Mouse (Mus musculus) forebrain, embryonic 16.5 days (tissue): ENCODE data around the gene Camk2n2. TPM values are rescaled to one million over a fixed set of nuclear protein-coding genes. Genes with fewer than 3 reads are reported as not detected.
A peak's percentile ranks its signal among the peaks of the same experiment; 100 is the strongest.
"Not testable (repeated sequence)": the region's sequence is repeated elsewhere in the genome, so short reads cannot be mapped to it uniquely, and the experiment has no call there.

Experiments used
- ATAC-seq: fragments of 200-750 bp; cut with Nextera tagmentation; 2 replicates; pipeline ENCODE4 v1.8.0; 2017; ENCODE audit warnings: mild to moderate bottlenecking, moderate library complexity
- H3K27ac ChIP-seq: fragments of 300-500 bp; sonication (generic); 2 replicates; pipeline ENCODE4 v1.5.1; 2014; ENCODE audit warnings: low read length, control low read depth
- H3K27me3 ChIP-seq: fragments of 300-500 bp; sonication (generic); replicated peaks from 2 replicates; pipeline ENCODE4 v1.6.1; 2014; ENCODE audit warnings: low read length; ENCODE audit not compliant: control insufficient read depth, insufficient read depth
- H3K36me3 ChIP-seq: fragments of 300-500 bp; sonication (generic); 2 replicates; pipeline ENCODE4 v1.6.1; 2014; ENCODE audit not compliant: control insufficient read depth, insufficient read depth
- H3K4me1 ChIP-seq: fragments of 300-500 bp; sonication (generic); replicated peaks from 2 replicates; pipeline ENCODE4 v1.6.1; 2014; ENCODE audit warnings: low read length; ENCODE audit not compliant: control insufficient read depth, insufficient read depth
- H3K4me2 ChIP-seq: fragments of 300-500 bp; sonication (generic); 2 replicates; pipeline ENCODE4 v1.6.1; 2014; ENCODE audit warnings: mild to moderate bottlenecking, low read length, control low read depth
- H3K4me3 ChIP-seq: fragments of 300-500 bp; sonication (generic); replicated peaks from 2 replicates; pipeline ENCODE4 v1.5.1; 2014; ENCODE audit warnings: mild to moderate bottlenecking, low read length, control low read depth
- H3K9ac ChIP-seq: fragments of 300-500 bp; sonication (generic); replicated peaks from 2 replicates; pipeline ENCODE4 v1.6.1; 2014; ENCODE audit warnings: low read depth, low read length, control low read depth
- H3K9me3 ChIP-seq: fragments of 300-500 bp; sonication (generic); 2 replicates; pipeline ENCODE4 v1.6.1; 2016; ENCODE audit warnings: low read length; ENCODE audit not compliant: control insufficient read depth
- WGBS: fragments of 180-500 bp; shearing (Covaris S2); extraction: QIAGEN DNeasy Blood & Tissue Kit; methylation state at CpG from one replicate; pipeline ENCODE4 v1.1.7; 2014; 5-methylcytosine and 5-hydroxymethylcytosine counted together
- polyA plus RNA-seq: library from polyadenylated mRNA; unstranded; fragments of >200 nt; fragmentation: Nextera tagmentation; extraction: Ambion mirVana; gene quantifications from 2 replicates; pipeline ENCODE4 v1.2.1, GENCODE M21; 2015

Camk2n2 gene
- 18.8 and 22.5 TPM in 2 replicates for polyA plus RNA-seq

DNA sequence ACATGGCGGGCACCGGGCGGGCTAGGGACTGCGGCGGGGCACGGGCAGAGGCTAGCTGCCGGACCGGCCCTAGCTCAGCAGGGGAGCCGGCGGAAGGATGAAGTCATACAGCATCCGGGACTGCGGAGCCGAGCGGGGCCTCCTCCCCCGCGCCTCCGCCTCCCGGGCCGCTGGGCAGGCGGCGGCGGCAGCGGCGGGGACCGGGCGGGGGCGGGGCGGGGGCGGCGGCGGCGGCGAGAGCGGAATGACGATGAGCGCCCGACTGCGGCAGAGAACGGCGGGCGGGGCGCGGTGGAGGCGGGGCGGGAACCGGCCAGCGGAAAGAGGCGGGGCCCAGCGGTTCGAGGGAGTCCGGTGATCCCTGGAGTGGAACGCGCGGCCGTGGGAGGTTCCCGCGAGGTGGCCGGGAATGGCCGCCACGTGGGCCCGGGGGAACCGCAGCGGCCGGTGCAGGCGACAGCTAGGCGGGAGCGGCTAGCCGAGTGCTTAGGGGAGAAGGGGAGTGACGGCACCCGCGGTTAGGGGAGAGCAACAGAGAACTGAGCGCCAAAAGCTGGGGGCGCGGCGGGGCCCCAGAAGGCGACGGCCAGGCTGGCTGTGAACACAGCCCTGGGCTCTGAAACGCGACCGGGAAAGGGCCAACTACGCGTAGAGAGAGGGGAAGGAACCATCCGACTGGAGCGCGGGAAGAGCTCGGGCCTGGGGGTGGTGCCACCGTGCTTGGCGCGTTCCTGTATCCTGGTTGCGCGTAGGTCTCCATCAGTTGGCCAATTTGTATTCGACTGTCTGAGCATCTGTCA is at the start of gene Camk2n2:
Gene Camk2n2, minus strand, starts transcription at position 97 of the 800 bp plus-strand sequence.
- H3K9me3 ChIP-seq = no peaks in the 10 kb centered on the region
- ATAC-seq = peak; percentile 62

DNA sequence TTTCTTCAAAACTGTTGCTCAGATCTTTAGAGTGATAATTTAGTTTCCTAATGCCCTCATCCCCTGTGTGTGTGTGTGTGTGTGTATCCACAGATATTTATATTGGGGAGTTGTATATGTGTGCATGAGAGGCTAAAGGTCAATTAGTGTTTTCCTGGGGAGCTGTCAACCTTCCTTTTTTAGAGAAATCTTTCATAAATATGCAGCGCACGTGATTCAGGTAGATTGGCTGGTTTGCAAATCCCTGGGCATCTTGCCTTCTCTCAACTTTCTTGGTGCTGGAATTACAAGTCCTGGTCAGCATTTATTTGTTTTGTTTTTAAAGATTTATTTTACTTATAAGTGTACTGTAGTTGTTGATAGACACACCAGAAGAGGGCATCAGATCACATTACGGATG is 49.2 kb upstream of the Camk2n2 start:
- Histone ChIP-seq H3K36me3 (no peaks in the 10 kb centered on the region), H3K9me3 (no peaks in the 10 kb centered on the region), H3K4me2 (no peak overlapping the region), H3K9ac (no peak overlapping the region), H3K4me3 (no peak overlapping the region), H3K27ac (no peak overlapping the region), H3K27me3 (no peaks in the 10 kb centered on the region), H3K4me1 (peaks cover 21% of the 10 kb centered on the region)
- 89% methylated on average over 3 of the region's 3 CpGs for WGBS
- ATAC-seq = no peak

More for the DNA sequence above, at the start of gene Camk2n2:
- Histone ChIP-seq H3K4me3 (peak within 1 kb of the TSS; percentile 78), H3K27ac (peak within 1 kb of the TSS; percentile 92), H3K36me3 (no peaks in the 10 kb centered on the region), H3K4me1 (peaks cover 16% of the 10 kb centered on the region), H3K27me3 (no peaks in the 10 kb centered on the region), H3K9ac (peak within 1 kb of the TSS; percentile 72), H3K4me2 (peak within 1 kb of the TSS; percentile 92)
- WGBS = under 1% methylated on average over 63 of the region's 92 CpGs

DNA sequence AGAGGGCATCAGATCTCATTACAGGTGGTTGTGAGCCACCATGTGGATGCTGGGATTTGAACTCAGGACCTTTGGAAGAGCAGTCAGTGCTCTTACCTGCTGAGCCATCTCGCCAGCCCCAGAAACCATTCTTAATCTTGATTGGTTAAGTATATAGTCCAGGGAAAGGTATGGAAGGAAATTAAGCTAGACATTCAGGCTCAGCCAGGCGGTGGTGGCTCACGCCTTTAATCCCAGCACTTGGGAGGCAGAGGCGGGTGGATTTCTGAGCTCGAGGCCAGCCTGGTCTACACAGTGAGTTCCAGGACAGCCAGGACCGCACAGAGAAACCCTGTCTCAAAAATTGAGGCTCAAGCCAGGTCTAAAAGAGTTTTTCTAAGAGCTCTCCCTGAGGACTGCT is 46.9 kb upstream of the Camk2n2 start, which contains the start of gene Eif4g1:
Gene Eif4g1, plus strand, starts transcription at position 301 of the 400 bp plus-strand sequence.
- H3K27ac ChIP-seq, H3K27me3 ChIP-seq, H3K4me3 ChIP-seq, H3K4me2 ChIP-seq, H3K9me3 ChIP-seq, H3K9ac ChIP-seq, H3K36me3 ChIP-seq, H3K4me1 ChIP-seq, ATAC-seq: not testable (repeated sequence)
- WGBS = 96% methylated on average over 5 of the region's 6 CpGs

DNA sequence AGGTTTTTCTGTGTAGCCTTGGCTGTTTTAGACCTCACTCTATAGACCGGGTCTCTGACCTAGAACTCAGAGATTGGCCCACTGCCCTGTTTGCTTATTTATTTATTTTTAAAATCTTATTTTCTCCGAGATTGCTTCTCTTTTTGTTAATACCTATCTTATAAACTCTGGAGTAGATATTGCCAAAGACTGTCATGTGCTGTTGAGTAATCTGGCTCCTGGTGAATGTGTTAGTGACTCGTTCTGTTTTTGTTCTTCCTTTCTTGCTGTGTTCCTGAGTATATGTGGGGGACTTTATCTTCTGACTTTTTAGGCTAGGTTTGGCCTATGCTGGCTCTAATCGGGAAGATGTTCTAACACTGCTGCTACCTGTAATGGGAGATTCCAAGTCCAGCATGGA is 36.6 kb upstream of the Camk2n2 start:
- WGBS = 96% methylated on average over 4 of the region's 4 CpGs
- ATAC-seq = no peak

DNA sequence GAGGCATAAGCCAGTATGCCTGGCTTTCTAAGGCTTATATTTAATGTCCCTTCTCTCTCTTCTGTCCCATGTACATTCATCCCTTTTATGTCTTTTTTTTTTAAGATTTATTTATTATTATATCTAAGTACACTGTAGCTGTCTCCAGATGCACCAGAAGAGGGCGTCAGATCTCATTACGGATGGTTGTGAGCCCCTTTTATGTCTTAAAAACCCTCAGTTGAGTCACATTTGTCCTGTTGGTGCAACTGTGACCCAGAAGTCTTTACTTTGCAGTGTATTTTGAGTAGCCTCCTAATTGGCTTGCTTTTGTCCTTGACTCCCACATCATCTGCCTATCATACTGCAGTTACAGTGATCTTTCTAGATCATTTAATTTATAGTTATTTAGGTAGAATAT is 32.2 kb upstream of the Camk2n2 start:
- Histone ChIP-seq H3K4me3 (no peak overlapping the region), H3K27ac (no peak overlapping the region), H3K4me2 (no peak overlapping the region), H3K36me3 (peaks cover 30% of the 10 kb centered on the region), H3K9ac (no peak overlapping the region), H3K9me3 (no peaks in the 10 kb centered on the region), H3K4me1 (peaks cover 18% of the 10 kb centered on the region), H3K27me3 (no peaks in the 10 kb centered on the region)
- 32% methylated on average over 2 of the region's 2 CpGs for WGBS
- ATAC-seq = no peak

More for the DNA sequence above, 36.6 kb upstream of the Camk2n2 start:
- Histone ChIP-seq H3K27ac (no peak overlapping the region), H3K27me3 (no peaks in the 10 kb centered on the region), H3K4me2 (no peak overlapping the region), H3K36me3 (peaks cover 49% of the 10 kb centered on the region), H3K9me3 (no peaks in the 10 kb centered on the region), H3K4me1 (peaks cover 6% of the 10 kb centered on the region), H3K9ac (no peak overlapping the region), H3K4me3 (no peak overlapping the region)

DNA sequence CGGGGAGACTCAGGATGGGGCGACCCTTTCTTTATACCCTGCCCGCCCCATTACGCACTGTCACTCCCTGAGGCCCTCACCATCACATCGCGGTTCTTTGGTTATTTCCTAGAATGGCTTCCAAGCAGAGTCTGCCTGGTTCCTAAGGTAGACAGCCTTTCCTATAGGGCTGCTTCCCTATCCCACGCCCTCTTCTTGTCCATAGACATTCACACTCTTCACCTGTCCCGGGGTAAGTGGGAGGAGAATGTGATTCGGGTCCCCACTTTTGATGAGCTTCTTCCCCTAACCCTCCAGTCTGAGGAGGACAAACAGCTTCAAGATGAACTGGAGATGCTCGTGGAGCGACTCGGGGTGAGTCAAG is 30.8 kb upstream of the Camk2n2 start:
- no peaks in the 10 kb centered on the region for H3K27me3 ChIP-seq
- H3K27ac ChIP-seq = peak overlapping the region; percentile 83; the same call in 1 of the 2 replicates
- peaks cover 18% of the 10 kb centered on the region for H3K4me1 ChIP-seq
- no peak for ATAC-seq
- no peaks in the 10 kb centered on the region for H3K9me3 ChIP-seq
- H3K9ac ChIP-seq = peak overlapping the region; percentile 90
- H3K36me3 ChIP-seq = peaks cover 17% of the 10 kb centered on the region
- H3K4me2 ChIP-seq = peak overlapping the region; percentile 99
- 9% methylated on average over 12 of the region's 12 CpGs for WGBS
- H3K4me3 ChIP-seq = peak overlapping the region; percentile 86

DNA sequence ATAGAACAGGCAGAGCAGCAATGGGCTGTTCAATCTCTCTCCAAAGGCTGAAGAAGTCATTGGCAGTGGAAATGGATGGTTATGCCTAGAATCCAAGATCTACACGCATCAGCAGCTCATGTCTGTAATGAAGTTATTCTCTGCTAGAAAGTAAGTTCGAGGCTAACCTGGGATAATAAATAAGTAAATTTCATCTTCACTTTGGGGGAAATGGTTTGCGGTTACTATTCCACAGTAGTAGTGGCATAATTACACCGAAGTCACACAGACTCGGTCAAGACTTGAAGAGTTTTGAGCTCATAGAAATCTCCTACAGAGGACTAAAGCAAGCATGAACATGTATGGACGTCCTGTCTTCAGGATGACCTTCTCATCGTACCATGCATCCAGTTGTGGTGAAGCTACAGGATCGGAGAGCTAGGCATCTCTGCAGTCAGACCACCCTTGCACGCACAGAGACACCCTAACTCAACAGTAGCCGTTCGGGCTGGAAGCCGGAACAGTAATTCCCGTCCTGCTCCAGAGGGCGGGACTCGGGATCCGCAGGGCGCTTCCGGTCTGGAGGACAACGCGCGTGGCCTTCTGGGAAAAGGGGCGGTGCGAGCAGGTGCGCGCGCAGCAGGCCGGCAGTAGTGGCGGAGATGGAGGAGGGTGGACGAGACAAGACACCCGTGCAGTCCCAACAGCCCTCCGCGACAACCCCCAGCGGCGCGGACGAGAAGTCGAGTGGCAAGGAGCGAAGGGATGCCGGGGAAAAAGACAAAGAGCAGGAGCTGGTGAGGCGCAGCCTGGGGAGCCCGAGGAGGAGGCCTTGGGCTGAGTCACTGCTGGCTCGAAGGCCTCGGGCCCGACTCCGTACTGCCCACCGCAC is 30.2 kb upstream of the Camk2n2 start, which contains the start of gene Psmd2:
Gene Psmd2, plus strand, starts transcription at position 577 of the 871 bp plus-strand sequence.
- 3% methylated on average over 42 of the region's 46 CpGs for WGBS
- Histone ChIP-seq H3K4me3 (peak within 1 kb of the TSS; percentile 86), H3K4me1 (peaks cover 18% of the 10 kb centered on the region), H3K36me3 (peaks cover 12% of the 10 kb centered on the region), H3K9me3 (no peaks in the 10 kb centered on the region), H3K9ac (peak within 1 kb of the TSS; percentile 90), H3K4me2 (peak within 1 kb of the TSS; percentile 99), H3K27ac (peak within 1 kb of the TSS; percentile 83), H3K27me3 (no peaks in the 10 kb centered on the region)
- peak; percentile 97 for ATAC-seq

DNA sequence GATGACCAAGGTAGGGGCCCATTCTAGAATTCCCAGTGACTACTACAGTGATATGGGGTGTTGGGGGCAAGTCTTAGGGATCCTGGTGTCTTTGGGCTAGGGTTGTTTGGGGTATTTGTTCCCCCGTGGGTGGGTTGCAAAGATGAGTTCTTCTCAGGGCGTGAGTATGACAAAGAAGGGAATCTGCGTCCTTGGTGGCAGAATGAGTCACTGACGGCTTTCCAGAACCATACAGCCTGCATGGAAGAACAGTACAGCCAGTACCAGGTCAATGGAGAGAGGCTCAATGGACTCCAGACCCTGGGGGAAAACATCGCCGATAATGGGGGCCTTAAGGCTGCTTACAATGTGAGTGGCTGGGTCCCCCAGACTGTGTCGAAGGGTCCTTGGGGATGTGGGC is 22.8 kb upstream of the Camk2n2 start:
- H3K9ac ChIP-seq = no peak overlapping the region
- no peak overlapping the region for H3K4me3 ChIP-seq
- H3K4me1 ChIP-seq = peaks cover 5% of the 10 kb centered on the region
- no peak for ATAC-seq
- no peaks in the 10 kb centered on the region for H3K27me3 ChIP-seq
- 93% methylated on average over 7 of the region's 7 CpGs for WGBS
- H3K27ac ChIP-seq = no peak overlapping the region
- no peak overlapping the region for H3K4me2 ChIP-seq
- H3K36me3 ChIP-seq = no peaks in the 10 kb centered on the region
- H3K9me3 ChIP-seq = no peaks in the 10 kb centered on the region

DNA sequence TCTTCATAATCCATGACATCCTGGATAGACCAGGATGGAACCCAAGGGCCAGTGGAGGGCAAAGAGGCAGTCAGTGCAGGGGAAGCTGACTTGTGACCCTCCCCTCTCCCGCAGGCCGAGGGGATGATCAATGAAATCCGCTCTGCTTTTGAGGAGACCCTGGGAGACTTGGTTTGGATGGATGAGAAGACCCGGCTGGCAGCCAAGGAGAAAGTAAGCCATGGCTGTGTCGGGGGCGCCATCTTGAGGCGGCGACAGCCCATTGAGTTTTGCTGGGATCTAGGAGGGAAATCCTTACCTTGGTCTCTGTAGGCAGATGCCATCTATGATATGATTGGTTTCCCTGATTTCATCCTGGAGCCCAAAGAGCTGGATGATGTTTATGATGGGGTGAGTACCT is 21.1 kb upstream of the Camk2n2 start:
- Histone ChIP-seq H3K27ac (no peak overlapping the region), H3K27me3 (no peaks in the 10 kb centered on the region), H3K4me1 (peaks cover 17% of the 10 kb centered on the region), H3K4me3 (no peak overlapping the region), H3K4me2 (no peak overlapping the region), H3K9ac (no peak overlapping the region), H3K9me3 (no peaks in the 10 kb centered on the region), H3K36me3 (no peaks in the 10 kb centered on the region)
- peak; percentile 62 for ATAC-seq
- 6% methylated on average over 8 of the region's 8 CpGs for WGBS
